Mouse (Mus musculus) brown adipose tissue, adult 24 weeks (tissue): ENCODE data around the gene Rbfox3. TPM values are rescaled to one million over a fixed set of nuclear protein-coding genes. Genes with fewer than 3 reads are reported as not detected.

Experiments used
- H3K27ac ChIP-seq: fragments of 200-500 bp; replicated peaks from 2 replicates; pipeline ENCODE4 v1.5.1; 2012; ENCODE audit warnings: low read depth, mild to moderate bottlenecking, low read length
- H3K4me1 ChIP-seq: fragments of 200-500 bp; 2 replicates; pipeline ENCODE4 v1.6.1; 2012; ENCODE audit warnings: low read length, mixed read lengths; ENCODE audit not compliant: control insufficient read depth, insufficient read depth, insufficient read length
- H3K4me3 ChIP-seq: fragments of 200-500 bp; 2 replicates; pipeline ENCODE4 v1.5.1; 2012; ENCODE audit warnings: low read depth, mild to moderate bottlenecking, low read length, moderate library complexity; ENCODE audit not compliant: insufficient read depth
- polyA plus RNA-seq: library from polyadenylated mRNA; stranded (reverse); fragments of >200 nt; gene quantifications from 2 replicates; pipeline ENCODE4 v1.2.4, GENCODE M21; 2012; ENCODE audit not compliant: missing spikeins, insufficient read depth, insufficient read length

Rbfox3 gene
- polyA plus RNA-seq = not detected in 2 replicates

- Histone ChIP-seq H3K4me3 (no peak within 1 kb of the TSS), H3K4me1 (no peaks in the 10 kb centered on the region), H3K27ac (no peak within 1 kb of the TSS)
Measured at GRCm38 (mm10) chr11:118911307-118912070, at the start of gene Rbfox3. Gene Rbfox3 (minus strand): TSS chr11:118911597.

GRCm38 (mm10) chr11:118960649-118961048 lies 49.3 kb upstream of the Rbfox3 start:
- Histone ChIP-seq H3K4me3 (no peak overlapping the region), H3K27ac (no peak overlapping the region), H3K4me1 (no peaks in the 10 kb centered on the region)

GRCm38 (mm10) chr11:118957070-118957471 lies 45.7 kb upstream of the Rbfox3 start:
- Histone ChIP-seq H3K4me1 (no peaks in the 10 kb centered on the region), H3K4me3 (no peak overlapping the region), H3K27ac (no peak overlapping the region)

GRCm38 (mm10) chr11:118955016-118955415 lies 43.6 kb upstream of the Rbfox3 start:
- no peaks in the 10 kb centered on the region for H3K4me1 ChIP-seq
- no peak overlapping the region for H3K4me3 ChIP-seq

GRCm38 (mm10) chr11:118945868-118946267 lies 34.5 kb upstream of the Rbfox3 start:
- no peak overlapping the region for H3K27ac ChIP-seq
- H3K4me3 ChIP-seq = no peak overlapping the region
- H3K4me1 ChIP-seq = no peaks in the 10 kb centered on the region

More at GRCm38 (mm10) chr11:118955016-118955415, 43.6 kb upstream of the Rbfox3 start:
- H3K27ac ChIP-seq = no peak overlapping the region

- Histone ChIP-seq H3K4me3 (no peak overlapping the region), H3K4me1 (no peaks in the 10 kb centered on the region), H3K27ac (no peak overlapping the region)
Measured at GRCm38 (mm10) chr11:118941268-118941667, 29.9 kb upstream of the Rbfox3 start.

- H3K4me1 ChIP-seq = no peaks in the 10 kb centered on the region
- no peak overlapping the region for H3K4me3 ChIP-seq
Measured at GRCm38 (mm10) chr11:118940539-118940938, 29.1 kb upstream of the Rbfox3 start.

GRCm38 (mm10) chr11:118939731-118940130 lies 28.3 kb upstream of the Rbfox3 start:
- no peak overlapping the region for H3K27ac ChIP-seq
- no peak overlapping the region for H3K4me3 ChIP-seq
- no peaks in the 10 kb centered on the region for H3K4me1 ChIP-seq

More at GRCm38 (mm10) chr11:118940539-118940938, 29.1 kb upstream of the Rbfox3 start:
- no peak overlapping the region for H3K27ac ChIP-seq

GRCm38 (mm10) chr11:118934925-118935324 lies 23.5 kb upstream of the Rbfox3 start:
- H3K27ac ChIP-seq = no peak overlapping the region
- no peaks in the 10 kb centered on the region for H3K4me1 ChIP-seq
- no peak overlapping the region for H3K4me3 ChIP-seq

- H3K4me3 ChIP-seq = no peak overlapping the region
- no peaks in the 10 kb centered on the region for H3K4me1 ChIP-seq
Measured at GRCm38 (mm10) chr11:118927081-118927480, 15.7 kb upstream of the Rbfox3 start.

GRCm38 (mm10) chr11:118921852-118922251 lies 10.5 kb upstream of the Rbfox3 start:
- no peaks in the 10 kb centered on the region for H3K4me1 ChIP-seq
- no peak overlapping the region for H3K27ac ChIP-seq
- H3K4me3 ChIP-seq = no peak overlapping the region

More at GRCm38 (mm10) chr11:118927081-118927480, 15.7 kb upstream of the Rbfox3 start:
- no peak overlapping the region for H3K27ac ChIP-seq

- no peak overlapping the region for H3K4me3 ChIP-seq
- no peaks in the 10 kb centered on the region for H3K4me1 ChIP-seq
- no peak overlapping the region for H3K27ac ChIP-seq
Measured at GRCm38 (mm10) chr11:118916423-118917030, 5.1 kb upstream of the Rbfox3 start.

GRCm38 (mm10) chr11:118915888-118916287 lies 4.5 kb upstream of the Rbfox3 start:
- H3K27ac ChIP-seq = no peak overlapping the region
- H3K4me3 ChIP-seq = no peak overlapping the region
- no peaks in the 10 kb centered on the region for H3K4me1 ChIP-seq

GRCm38 (mm10) chr11:118912686-118913085 lies 1.3 kb upstream of the Rbfox3 start:
- H3K4me1 ChIP-seq = no peaks in the 10 kb centered on the region
- H3K4me3 ChIP-seq = no peak overlapping the region
- no peak overlapping the region for H3K27ac ChIP-seq

- H3K4me1 ChIP-seq = no peaks in the 10 kb centered on the region
- H3K4me3 ChIP-seq = no peak overlapping the region
- H3K27ac ChIP-seq = no peak overlapping the region
Measured at GRCm38 (mm10) chr11:118910756-118911155, 641 bp downstream of the Rbfox3 start.

GRCm38 (mm10) chr11:118909814-118910201 lies 1.6 kb downstream of the Rbfox3 start:
- Histone ChIP-seq H3K27ac (no peak overlapping the region), H3K4me1 (no peaks in the 10 kb centered on the region), H3K4me3 (no peak overlapping the region)
